Mouse (Mus musculus): ENCODE results near the gene Gm17334.

The Gm17334 gene

DNA sequence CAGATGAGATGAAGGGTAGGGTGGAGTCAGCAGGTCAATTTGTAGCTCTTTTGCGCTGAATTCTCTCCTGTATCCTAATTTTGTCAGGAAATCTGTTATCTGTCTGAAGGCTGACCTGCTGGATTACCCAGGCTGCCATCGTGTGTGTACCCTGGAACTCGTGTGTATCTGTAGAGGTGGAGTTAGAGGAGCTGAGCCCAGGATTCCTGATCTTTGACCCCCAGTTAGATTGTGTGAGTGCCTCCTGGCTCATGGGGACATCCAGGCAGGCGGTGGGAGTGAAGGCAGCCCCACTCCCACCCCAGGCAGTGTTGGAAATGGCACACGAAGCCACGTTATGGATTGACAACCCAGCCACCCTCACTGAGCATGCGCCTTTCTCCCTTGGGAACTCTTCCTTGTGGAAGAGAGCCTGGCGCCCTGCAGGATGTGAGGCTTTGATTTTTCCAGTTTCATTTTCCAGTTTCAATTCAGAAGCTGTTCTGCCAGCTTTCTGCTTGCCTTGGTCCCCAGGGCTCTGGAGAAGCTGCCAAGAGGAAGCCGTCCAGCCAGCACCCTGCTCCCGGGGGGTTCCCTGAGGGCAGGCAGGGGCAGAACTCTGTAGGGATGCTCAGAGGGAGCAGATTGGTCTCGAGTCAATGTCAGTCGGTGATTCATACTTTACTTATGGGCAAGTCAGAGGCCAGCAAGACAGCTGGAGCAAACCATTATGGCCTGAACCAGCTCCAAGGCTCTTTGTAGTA is 23.6 kb upstream of the Gm17334 start:
- no peak for DNase-seq

DNA sequence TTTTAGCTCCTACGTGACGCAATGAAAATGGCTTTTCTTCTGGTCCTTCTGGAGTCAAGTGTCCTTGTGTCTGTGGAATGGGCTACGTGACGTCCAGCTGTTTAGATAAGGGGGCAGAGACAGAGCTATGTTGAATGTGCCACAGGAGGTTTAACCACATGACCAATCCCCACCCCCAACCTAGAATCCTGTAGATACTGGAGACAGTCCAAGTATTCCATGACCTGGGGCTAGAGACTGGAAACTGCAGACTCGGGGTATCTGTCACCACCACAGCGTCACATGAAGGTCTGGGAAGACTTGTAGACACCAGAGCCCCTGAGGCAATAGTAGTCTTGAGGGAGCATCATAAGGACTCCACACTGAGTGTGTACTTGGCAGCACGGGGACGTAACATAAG is 22.8 kb upstream of the Gm17334 start:
- DNase-seq: no peak

DNA sequence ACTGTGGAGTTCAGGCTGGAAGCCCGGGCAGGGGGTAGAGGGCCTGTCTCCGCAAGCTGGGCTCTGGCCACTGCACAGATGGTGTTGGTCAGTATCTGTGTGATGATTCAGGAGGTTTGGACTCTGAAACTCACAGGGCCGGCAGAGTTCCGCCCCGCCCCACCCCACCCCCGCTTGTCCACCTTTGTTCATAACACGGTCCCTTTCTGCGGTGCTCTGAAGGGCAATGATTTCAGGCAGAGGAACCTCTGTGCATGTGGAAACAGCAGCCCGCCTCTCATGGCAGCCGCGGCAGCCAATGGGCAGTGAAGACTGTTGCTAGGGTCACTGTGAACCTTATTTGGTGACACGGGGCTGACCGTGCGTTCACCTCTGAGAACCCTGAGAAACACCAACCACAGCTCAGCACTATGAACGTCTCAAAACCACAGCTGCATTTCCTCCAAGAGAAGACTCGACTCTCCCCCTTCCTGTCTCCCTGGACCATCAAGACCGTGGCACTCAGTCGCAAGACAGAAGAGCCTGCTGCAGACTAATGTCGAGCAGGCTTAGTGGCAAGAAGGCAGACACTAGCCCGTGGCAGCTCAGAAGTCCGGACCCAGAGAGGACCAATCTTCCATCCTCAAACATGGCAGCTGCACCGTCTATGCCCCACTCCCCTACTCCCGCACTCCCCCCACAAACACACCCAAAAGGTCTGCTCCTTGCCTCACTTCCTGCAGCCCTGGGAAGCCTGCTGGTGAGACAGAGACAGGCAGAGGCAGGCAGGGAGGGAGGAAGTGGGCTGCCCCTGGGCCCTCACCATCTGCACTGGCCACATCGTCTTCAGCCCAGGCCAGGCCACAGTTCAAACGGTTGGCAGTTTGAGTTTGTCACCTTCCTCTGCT is 21.9 kb upstream of the Gm17334 start:
- peak; percentile 67 to 78 for DNase-seq

DNA sequence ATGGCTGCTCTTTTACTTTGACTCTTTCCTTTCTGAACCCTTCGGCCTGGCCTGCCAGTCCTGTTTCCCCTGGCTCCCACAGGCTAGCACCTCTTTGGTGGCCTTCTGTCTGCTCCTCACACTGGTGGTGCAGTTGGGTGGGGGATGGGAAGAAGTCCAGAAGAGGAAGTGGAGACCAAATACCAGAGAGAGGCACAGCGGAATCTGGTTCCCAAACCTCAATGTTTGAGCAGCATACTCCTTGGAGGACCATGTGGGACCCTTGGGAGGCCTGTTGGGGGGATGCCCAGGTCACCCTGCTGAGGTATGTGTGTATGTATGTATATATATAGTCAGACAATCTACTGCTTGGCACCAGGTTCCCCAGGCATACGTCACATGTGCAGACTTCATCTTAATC is 21.0 kb upstream of the Gm17334 start:
- DNase-seq: no peak

DNA sequence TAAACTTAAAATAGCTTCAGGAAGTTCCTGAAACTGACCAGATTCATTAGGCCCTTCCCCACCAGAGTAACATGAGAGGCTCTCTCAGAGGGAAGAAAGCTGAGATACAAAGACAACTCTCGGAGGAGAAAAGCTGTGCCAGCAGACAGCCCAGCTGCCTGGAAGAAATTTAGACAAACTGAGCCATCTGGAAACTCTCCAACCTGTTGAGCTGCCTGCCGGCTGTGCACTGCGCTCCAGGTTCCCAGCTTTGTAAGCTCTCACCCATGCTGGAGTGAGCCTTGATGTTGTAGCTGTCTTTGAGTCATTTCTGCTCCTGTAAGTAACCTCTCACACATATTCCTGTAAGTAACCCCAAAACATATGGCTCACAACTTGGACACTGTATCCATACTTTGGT is 20.0 kb upstream of the Gm17334 start:
- DNase-seq: no peak

DNA sequence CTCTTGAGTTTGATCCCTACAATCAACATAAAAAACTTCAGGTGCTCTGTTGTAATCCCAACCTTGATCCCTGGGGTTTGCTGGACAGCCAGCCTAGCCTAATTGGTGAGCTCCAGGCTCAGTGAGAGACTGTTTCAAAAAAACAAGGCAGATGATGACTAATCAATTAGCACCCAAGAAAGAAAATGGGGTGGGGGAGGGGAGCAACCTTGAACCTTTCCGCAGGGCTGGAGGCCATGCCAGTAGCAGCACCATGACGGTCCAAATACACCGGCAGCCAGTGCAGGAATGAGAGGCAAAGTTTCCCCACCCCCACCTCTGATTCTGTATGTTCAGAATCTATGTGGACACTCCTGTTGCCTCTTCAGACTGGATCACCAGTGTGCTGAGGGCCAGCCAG is 16.3 kb upstream of the Gm17334 start:
- DNase-seq: no peak

DNA sequence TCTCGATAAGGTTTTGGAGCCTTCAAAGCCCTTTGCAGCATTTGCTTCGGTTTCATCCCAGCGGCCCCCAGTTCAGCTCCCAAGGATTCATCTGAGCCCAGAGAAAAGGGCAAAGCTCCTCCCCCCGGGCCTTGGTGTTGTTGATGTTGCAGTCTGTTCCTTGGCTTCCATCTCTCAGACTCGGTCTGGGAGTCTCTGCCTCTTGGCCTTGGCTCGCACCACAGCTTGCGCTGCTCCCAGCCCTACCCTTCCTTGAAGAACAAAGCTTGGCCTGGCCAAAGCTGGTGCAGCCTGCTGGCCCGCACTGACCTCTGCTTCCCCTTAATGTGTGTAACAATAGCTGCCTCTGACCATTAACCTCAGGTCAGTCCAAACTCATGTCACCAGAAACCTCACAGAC is 15.2 kb upstream of the Gm17334 start:
- no peak for DNase-seq

DNA sequence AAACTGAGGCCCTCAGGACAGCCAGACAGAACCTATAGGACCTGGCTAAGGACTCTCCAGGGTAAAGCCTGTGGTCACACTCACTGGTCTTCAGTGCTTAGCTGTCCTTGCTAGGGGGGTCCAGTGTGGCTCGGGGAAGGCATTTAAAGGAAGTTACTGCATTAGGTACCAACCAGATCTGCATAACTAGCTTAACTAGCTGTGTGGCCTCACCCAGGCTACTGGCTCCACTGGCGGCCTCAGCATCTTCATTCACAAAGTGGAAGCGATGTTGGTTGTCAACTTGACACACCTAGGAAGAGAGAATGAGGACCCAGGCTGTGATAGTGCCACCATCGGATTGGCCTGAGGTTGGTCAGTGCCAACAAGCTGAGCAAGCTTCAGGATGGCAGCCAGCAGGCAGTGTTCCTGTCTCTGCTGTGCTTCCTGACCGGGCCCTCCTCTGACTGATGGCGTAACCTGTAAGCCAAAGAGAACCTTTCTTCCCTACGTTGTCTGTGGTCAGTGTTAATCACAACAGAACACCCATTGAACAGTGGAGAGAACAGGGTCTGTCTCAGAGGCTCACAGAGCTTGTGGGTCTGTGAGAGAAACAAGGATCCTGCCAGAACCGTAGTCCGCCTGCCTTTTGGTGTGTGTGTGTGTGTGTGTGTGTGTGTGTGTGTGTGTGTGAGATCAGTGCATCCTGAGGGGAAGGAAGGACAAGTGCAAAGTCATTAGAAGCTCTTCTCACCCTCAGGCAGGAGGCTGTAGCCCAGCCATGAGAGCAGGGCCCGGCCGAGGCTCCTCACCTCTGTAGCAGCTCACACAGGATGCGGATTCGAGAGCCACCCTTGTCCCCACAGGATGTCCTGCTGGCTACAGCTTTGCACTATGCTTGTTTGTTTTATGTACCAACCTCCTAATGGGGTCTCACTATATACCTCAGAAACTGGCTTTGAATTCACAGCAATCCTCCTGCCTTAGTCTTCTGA is 13.4 kb upstream of the Gm17334 start:
- no peak for DNase-seq

DNA sequence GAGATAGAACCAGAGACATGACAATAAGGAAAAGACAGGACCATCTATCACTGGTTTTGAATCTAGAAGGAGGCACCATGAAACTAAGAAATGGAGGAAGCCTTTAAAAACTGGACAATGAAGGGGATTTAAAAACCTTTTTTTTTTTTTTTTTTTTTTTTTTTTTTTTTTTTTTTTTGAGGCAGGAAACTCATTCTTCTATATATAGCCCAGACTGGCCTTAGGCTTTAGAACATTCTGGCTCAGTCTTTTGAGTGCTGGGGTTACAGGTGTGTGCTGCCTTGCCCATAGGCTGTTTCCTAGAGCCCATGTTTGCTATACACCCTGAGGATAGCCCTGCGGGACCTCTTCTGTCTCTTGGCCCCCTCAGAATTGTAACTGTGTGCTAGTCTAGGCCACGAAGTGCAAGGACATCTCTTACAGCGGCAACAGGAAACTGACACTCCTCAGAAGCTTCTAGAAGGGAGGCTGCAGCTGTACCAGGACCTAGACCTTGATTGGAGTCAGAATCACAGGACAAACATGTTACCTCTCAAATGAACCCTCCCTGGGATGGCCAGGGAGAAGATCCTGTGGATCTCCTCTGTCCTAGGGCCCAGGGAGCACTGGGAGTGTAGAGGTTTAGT is 12.4 kb upstream of the Gm17334 start:
- no peak for DNase-seq

DNA sequence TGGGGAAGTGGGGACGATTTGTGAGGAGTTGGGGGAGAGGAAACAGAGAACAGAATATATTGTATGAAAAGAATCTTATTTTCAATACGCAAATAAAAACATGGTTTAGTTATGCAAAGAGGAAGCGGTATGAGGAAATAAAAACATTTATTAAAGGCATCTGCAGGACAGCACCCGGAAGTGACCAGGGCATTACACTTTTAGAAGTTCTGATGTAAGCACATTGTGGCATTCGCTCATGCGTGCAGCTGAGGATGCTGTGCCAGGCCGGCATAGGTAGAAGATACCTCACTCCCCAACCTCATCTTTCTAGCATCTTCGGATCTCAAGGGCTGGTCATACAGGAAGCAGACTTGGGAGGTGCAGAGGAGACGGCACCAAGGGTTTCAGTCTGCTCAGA is 10.3 kb upstream of the Gm17334 start:
- no peak for DNase-seq

DNA sequence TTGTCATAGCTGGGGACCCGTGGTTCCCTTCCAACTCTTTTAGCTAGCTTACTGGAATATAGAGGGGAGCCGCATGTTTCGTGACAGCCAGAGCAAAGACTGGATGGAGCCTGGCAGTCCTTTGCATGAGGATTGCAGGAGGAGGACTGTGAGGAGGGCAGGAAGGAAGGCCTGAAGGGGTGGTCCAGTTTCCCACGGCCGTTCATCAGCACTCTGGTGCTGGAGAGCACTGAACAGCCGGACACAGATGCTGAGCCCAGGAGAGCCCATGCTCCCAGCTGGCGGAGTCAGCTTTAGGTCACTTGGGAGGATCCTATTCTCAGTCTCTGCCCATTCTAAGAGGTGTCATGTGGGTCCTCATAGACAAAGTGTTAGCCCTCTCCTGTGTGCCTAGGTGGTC is 9.0 kb upstream of the Gm17334 start:
- no peak for DNase-seq

DNA sequence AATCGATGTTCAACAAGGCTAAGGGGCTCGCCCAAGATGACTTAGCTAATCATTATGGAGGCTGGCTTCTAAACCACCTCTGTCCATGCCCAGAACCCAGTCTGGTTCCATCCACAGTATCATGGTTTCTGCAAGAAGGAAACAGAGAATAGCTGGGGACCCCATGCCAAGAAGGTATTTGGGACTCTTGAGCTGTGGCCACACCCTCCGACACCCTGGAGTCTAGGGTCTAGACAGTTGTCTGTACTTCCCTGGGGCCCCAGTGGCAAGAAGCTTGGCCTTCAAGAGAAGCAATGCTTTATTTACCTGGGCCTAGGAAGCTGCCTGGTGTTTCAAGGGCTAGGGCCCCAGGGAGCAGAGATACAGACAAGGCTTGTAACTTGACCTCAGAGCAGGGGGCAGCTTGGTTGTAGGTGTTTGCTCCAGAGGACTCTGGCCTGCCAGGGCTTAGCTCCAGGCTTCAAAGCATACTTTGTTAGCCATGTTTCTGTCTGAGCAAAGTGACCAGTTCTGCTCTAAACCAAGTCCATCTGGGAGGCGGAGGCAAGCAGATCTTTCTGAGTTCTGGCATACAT is 8.3 kb upstream of the Gm17334 start:
- no peak for DNase-seq

DNA sequence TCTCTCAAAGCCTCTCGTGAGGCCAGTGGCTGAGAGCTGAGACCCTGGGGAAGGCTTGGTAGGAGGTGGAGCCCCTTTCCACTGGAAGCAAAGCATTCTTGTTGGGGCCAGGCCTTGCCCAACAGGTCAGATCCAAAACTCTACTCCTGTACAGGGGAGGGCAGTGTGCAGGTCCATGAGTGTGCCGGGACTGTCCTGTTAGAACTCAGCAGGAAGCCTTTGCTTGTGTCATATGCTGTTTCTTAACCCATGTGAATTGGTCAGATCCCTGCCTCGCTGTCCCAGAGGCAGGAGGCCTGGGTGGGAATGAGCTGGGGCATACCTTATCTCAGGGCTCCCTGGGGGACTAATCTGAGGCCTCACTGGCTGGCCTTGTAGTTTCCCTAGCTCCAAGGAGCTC is 7.3 kb upstream of the Gm17334 start:
- DNase-seq: no peak

DNA sequence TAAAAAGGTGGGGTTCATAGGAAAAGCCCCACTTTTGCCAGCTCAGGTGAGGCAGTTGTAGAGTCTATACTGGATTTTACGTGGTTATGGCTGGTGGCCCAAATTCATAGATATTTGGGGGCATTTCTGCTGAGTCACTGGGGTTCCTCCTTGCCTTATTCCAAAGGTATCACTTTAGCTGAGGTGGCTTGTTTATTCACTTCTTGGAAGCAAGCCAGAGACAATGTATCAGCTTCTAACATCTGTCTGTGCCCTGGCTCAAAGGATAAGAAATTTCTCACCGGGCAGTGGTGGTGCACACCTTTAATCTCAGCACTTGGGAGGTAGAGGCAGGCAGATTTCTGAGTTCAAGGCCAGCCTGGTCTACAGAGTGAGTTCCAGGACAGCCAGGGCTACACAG is 6.8 kb upstream of the Gm17334 start:
- no peak for DNase-seq

DNA sequence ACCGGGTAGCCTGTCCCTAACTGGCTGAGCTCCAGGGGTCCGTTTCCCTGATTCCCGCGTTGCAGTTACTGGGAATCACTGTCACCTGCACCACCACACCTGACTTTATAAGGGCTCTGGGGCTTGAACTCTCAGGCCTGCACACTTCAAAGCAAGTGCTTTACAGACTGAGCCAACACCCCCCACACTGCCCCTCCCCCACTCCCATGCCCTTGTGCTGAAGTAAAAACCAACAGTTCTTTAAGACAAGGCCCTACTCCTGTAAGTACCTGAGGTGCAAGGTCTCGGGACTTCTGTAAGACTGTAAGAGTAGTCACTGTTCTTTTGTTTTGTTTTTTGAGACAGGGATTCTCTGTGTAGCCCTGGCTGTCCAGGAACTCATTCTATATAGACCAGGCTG is 5.5 kb upstream of the Gm17334 start:
- DNase-seq: no peak

DNA sequence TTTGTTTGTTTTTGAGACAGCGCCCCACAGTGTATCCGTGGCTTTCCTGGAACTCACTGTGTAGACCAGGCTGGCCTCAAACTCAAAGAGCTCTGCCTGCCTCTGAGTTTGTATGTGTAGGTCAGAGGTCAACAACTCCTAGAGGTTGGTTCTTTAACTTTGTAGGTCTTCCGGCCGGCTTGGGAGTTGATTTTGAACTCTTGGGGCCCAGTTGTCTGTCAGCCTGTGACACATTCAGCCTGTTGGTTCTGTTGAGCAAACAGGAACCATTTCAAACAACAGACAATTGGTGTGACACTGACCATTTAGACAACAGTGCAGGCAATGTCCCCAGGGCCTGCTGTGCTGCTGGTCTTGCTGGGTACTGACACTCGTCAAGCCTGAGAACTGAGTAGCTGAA is 4.7 kb upstream of the Gm17334 start:
- no peak for DNase-seq

DNA sequence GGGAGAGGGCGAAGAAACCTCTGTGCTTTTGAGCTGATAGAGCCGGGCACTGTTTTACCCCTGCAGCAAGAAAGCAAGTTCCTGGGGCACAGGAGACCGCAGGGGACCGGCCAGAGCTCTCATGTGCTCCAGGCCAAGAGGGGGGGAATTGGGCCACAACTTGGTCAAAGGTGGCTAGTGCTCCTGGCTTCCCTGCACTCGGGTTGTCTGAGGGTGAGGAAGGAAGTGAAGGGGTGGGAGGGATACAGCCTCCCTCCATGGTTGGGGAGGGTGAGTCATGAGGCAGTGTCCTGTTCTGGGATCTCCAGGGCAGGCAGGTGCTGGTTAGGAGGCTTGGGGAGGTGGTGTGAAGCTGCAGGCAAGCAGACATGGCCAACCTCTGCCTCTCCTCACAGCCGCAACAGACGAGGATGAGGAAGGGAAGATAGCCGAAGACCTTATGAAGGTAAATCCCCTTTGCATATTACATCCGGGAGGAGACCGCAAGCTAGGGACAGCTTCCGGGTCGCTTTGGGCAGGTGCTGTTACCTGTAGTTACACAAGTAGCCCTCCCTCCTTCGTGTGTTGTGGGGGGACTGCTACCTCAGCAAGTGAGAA is 1.8 kb upstream of the Gm17334 start:
- DNase-seq: no peak

DNA sequence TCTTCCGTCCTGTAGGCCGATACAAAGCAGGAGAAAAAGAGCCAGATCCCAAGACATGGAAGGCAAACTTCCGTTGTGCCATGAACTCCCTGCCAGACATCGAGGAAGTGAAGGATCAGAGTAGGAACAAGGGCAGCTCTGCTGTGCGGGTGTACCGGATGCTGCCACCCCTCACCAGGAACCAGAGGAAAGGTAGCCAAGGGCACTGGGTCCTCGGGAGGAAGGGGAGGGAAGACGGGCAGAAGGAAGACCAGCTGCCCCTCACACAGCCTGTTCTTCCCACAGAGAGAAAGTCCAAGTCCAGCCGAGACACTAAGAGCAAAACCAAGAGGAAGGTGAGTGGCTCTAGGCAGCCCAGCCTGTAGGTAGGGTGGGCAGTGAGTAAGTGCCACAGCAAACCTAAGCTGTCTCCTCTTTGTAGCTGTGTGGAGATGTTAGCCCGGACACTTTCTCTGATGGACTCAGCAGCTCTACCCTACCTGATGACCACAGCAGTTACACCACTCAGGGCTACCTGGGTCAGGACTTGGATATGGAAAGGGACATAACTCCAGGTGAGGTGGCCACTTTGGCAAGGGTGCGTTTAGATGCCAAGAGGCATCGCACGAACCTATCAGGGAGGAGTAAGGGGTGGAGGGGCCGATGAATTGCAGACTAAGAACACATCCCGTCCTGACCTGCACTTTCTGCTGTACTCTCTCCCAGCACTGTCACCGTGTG is 814 bp upstream of the Gm17334 start:
- no peak for DNase-seq

DNA sequence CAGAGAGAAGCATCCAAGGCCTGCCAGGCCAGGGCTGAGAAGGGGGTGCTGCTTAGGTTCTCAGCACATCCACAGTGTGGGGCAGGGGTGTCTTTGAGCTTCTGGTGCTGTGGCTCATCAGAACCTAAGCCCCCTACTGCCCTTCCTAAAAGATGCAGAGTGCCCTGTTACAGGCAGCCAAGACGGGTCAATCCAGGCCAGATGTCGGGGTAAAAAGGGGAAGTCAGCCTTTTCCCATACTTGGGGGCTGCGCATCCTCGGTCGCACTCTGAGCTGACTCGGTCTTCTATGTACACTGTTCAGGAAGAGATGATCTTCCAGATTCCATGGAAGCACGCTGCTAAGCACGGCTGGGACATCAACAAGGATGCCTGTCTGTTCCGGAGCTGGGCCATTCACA is 451 bp downstream of the Gm17334 start:
- DNase-seq: no peak

DNA sequence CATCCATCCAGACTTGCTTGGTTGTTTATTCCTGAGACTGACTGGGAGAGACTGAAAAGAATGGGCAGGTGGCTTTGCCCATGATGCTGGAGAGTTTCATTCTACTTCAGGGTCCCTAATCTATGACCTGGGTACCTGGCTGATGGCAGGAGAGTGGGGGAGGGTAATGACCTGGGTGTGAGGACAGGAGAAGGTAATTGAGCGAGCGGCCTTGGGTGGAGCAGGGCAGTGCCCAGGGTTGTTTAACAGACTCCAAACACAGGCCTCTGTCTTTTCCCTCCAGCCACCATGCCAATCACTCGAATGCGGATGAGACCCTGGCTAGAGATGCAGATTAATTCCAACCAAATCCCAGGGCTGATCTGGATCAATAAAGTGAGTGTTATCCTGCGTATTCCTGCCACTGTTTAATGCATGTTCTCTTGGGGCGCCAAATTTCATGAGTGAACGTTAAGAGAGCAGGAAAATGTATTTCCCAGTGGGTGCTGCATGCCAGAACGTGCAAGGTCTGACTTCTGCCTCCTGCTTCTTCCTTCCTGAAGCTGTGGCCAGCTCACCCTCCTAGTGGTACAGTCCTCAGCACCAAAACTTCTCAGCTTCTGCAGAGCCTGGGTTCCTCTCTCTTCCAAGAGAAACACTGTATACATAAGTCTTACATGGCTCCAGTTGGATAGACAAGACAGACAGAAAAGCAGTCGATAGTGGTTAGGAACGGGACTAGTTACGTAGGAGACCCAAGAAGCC is 1.8 kb downstream of the Gm17334 start:
- DNase-seq: peak in 1 of 2 experiments; percentile 35
